Mouse (Mus musculus) cortical plate, adult 2 months (tissue): Measurements from ENCODE around the gene Pdss2.

Experiments used
- CTCF ChIP-seq: fragments of 200-500 bp; IDR thresholded peaks from 2 replicates; pipeline ENCODE4 v1.5.1; 2011; ENCODE audit warnings: mild to moderate bottlenecking, control low read depth, low read length; ENCODE audit not compliant: insufficient read depth; ENCODE audit errors: extremely low read depth
- POLR2A ChIP-seq: fragments of 200-500 bp; IDR thresholded peaks from 2 replicates; pipeline ENCODE4 v1.6.1; 2011; ENCODE audit warnings: mild to moderate bottlenecking, low read length, control low read depth; ENCODE audit not compliant: insufficient read depth; ENCODE audit errors: extremely low read depth

DNA sequence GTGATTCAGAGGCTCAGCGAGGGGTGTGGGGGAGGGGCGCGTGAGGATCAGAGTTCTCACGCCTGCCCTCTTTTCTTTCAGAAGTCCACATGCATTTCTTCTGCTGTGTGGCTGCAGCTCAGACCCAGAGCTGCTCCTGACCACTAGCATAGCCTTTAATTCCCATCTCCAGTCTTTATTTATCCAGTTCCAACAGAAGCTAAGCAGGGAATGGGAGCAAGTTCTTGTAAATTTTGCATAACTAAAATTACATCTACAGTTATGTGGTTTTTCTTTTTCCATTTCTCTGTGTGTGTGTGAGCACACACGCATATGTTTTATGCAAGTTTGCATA is 231.3 kb downstream of the Pdss2 start:
- TF ChIP-seq CTCF (no peak), POLR2A (no peak)
